Mouse (Mus musculus) right cerebral cortex, postnatal 36 days (tissue): ENCODE data around the gene Fastkd3.

Experiments
- DNase-seq, 2 experiments: peaks; one replicate each; pipeline ENCODE4 v3.0.0; 2022; ENCODE audit warnings: low spot score in 2 of 2, mixed read lengths in 1 of 2

Fastkd3 gene

DNA sequence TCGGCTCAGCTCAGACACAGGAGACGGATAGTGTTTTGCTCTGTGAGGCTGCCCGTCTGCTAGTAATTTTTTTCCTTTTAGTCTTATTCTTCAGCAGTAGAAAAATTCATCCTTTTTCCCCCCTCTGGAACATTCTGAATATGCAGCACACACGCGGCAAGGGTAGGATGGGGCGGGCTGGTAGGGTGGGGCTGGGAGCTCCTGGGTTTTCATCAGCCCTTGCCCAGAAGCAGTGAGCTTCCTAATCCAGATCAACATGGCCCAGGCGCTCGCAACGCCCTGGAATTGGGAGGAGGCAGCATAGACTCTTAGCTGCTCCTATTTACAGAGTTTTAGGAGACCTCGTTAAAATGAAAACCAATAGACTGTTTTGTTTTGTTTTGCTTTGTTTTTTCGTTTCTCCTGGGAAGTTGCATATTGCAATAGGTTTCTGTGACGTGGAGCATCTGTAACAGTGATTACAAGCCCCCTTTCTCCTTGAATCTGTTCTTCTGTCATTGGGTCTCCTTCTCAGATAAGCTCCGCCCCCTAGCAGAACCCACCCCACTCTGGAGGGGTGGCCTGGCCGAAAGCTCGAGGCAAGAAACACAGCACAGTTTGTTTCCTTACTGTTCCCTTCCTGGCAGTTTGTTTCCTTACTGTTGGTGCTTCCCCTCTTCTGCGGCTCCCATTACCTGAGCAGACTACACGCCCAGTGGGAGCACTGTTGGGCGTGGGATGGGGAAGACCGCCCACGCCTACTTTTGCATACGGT lies 25.8 kb downstream of the Fastkd3 start:
- DNase-seq, result no peak

- no peak for DNase-seq
Measured at GRCm38 (mm10) chr13:68622792-68623191, 40.8 kb downstream of the Fastkd3 start.

- no peak for DNase-seq
Measured at GRCm38 (mm10) chr13:68627041-68627440, 45.0 kb downstream of the Fastkd3 start.
